Mouse (Mus musculus) small intestine, adult 2 months (tissue): ENCODE results near the gene Uvrag. TPM values are rescaled to one million over a fixed set of nuclear protein-coding genes. Genes with fewer than 3 reads are reported as not detected.
A peak's percentile ranks its signal among the peaks of the same experiment; 100 is the strongest.
"Not testable (repeated sequence)": the region's sequence is repeated elsewhere in the genome, so short reads cannot be mapped to it uniquely, and the experiment has no call there.

ENCODE experiments used
- H3K27ac ChIP-seq: fragments of 200-500 bp; 2 replicates; pipeline ENCODE4 v1.5.1; 2012; ENCODE audit warnings: low read depth, low read length, control low read depth, inconsistent platforms; ENCODE audit not compliant: insufficient read depth
- H3K27me3 ChIP-seq: fragments of 200-500 bp; 2 replicates; pipeline ENCODE4 v1.6.1; 2012; ENCODE audit warnings: mild to moderate bottlenecking, moderate library complexity, low read length, inconsistent platforms; ENCODE audit not compliant: control insufficient read depth, insufficient read depth
- H3K36me3 ChIP-seq: fragments of 200-500 bp; 2 replicates; pipeline ENCODE4 v1.6.1; 2012; ENCODE audit warnings: mild to moderate bottlenecking, low read length, control low read depth, inconsistent platforms; ENCODE audit not compliant: control insufficient read depth, insufficient read depth
- H3K4me1 ChIP-seq: fragments of 200-500 bp; 2 replicates; pipeline ENCODE4 v1.6.1; 2012; ENCODE audit warnings: low read length, inconsistent platforms, mixed read lengths; ENCODE audit not compliant: control insufficient read depth, insufficient read depth, insufficient read length
- H3K4me3 ChIP-seq: fragments of 200-500 bp; 2 replicates; pipeline ENCODE4 v1.5.1; 2012; ENCODE audit warnings: low read depth, mild to moderate bottlenecking, control low read depth, inconsistent platforms, low read length, moderate library complexity
- CTCF ChIP-seq: fragments of 200-500 bp; IDR thresholded peaks from 2 replicates; pipeline ENCODE4 v1.5.1; 2012; ENCODE audit warnings: low read depth, mild to moderate bottlenecking, control low read depth, inconsistent platforms, low read length, moderate library complexity, mixed read lengths; ENCODE audit not compliant: insufficient replicate concordance, insufficient read length; ENCODE audit errors: extremely low read depth
- POLR2A ChIP-seq: fragments of 200-500 bp; IDR thresholded peaks from 2 replicates; pipeline ENCODE4 v1.6.1; 2012; ENCODE audit warnings: low read depth, mild to moderate bottlenecking, control low read depth, inconsistent platforms, low read length, moderate library complexity
- WGBS: fragments of 180-500 bp; shearing (Covaris S2); methylation state at CpG from one replicate; pipeline ENCODE4 v1.1.7; 2018; 5-methylcytosine and 5-hydroxymethylcytosine counted together
- polyA plus RNA-seq: library from polyadenylated mRNA; depleted of rRNA; stranded (reverse); fragments of >200 nt; gene quantifications from 2 replicates; pipeline ENCODE4 v1.2.3, GENCODE M21; 2012

The Uvrag gene
- polyA plus RNA-seq, 1 experiment: 28.2 TPM

GRCm38 (mm10) chr7:99075101-99075500, 65.8 kb downstream of the Uvrag start:
- 0 out of 2 replicates have a peak, but pooled peaks cover 2% of the 10 kb centered on the region for H3K36me3 ChIP-seq
- no peaks in the 10 kb centered on the region for H3K27me3 ChIP-seq
- no peaks in the 10 kb centered on the region for H3K4me1 ChIP-seq
- H3K27ac ChIP-seq: no peak overlapping the region
- WGBS: 66% methylated on average over 5 of the region's 5 CpGs
- no peak overlapping the region for H3K4me3 ChIP-seq
- TF ChIP-seq POLR2A (no peak), CTCF (no peak)

- WGBS: 48% methylated on average over 7 of the region's 7 CpGs
- no peak overlapping the region for H3K4me3 ChIP-seq
- no peaks in the 10 kb centered on the region for H3K27me3 ChIP-seq
- no peak overlapping the region for H3K27ac ChIP-seq
- TF ChIP-seq CTCF: peak; percentile 56; the same call in 1 of the 2 replicates
- TF ChIP-seq POLR2A: no peak
- no peaks in the 10 kb centered on the region for H3K4me1 ChIP-seq
- 0 out of 2 replicates have a peak, but pooled peaks cover 2% of the 10 kb centered on the region for H3K36me3 ChIP-seq
These were observed 67.1 kb downstream of the Uvrag start for GRCm38 (mm10) chr7:99073734-99074372.

DNA sequence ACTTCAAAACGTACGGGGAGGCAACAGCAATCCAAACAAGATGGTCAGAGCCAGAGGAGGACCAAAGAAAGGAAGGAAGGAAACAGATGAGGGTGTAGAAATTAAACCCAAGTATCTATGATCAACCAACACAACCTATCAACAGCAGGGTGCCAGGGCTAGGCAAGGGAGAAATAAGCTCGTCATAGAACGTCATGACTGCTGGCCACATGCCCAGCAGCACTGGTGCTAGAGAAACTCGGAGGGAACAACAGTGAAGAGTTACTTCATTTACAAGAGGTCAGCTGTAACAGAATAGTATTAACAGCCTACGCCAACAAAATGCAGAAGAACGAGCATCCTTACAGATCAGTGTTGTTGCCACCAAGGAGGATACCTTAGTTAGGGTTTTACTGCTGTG, 73.2 kb downstream of the Uvrag start:
- Histone ChIP-seq H3K36me3 (no peaks in the 10 kb centered on the region), H3K27me3 (no peaks in the 10 kb centered on the region), H3K4me3 (no peak overlapping the region), H3K4me1 (no peaks in the 10 kb centered on the region), H3K27ac (no peak overlapping the region)
- WGBS: 77% methylated on average over 7 of the region's 7 CpGs
- TF ChIP-seq CTCF (no peak), POLR2A (no peak)

- WGBS: 46% methylated on average over 2 of the region's 2 CpGs
- H3K27ac ChIP-seq: no peak overlapping the region
- H3K36me3 ChIP-seq: no peaks in the 10 kb centered on the region
- H3K4me3 ChIP-seq: no peak overlapping the region
- H3K27me3 ChIP-seq: no peaks in the 10 kb centered on the region
- no peak for TF ChIP-seq POLR2A
- TF ChIP-seq CTCF: no peak
- no peaks in the 10 kb centered on the region for H3K4me1 ChIP-seq
These were observed 75.0 kb downstream of the Uvrag start for GRCm38 (mm10) chr7:99065920-99066319.

DNA sequence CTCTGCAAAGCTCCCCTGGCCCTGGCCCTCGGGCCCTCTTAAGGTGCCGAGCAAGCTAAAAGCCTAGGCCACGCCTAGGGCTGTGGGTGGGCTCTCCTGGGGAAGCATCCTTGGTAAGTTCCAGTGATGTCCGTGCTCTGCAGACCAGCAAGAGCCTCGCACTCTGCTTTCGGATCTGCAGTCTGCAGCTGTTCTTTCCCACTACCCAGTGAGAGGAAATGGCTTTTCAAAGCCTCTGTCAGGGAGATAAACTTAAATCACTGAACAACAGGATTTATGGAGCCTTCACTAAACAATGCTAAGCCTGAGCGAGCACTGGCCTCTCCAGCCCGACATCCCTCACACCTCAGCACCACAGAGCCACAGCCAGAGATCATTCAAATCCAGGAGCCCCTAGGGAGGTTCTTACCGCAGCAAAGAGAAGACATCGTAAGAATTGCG, 75.5 kb downstream of the Uvrag start:
- 77% methylated on average over 11 of the region's 11 CpGs for WGBS
- Histone ChIP-seq H3K36me3 (no peaks in the 10 kb centered on the region), H3K4me3 (no peak overlapping the region), H3K27ac (no peak overlapping the region), H3K27me3 (no peaks in the 10 kb centered on the region), H3K4me1 (no peaks in the 10 kb centered on the region)
- TF ChIP-seq CTCF (no peak), POLR2A (no peak)

GRCm38 (mm10) chr7:99064795-99065194, 76.1 kb downstream of the Uvrag start:
- Histone ChIP-seq H3K27me3 (no peaks in the 10 kb centered on the region), H3K27ac (no peak overlapping the region), H3K4me3 (no peak overlapping the region), H3K36me3 (no peaks in the 10 kb centered on the region), H3K4me1 (no peaks in the 10 kb centered on the region)
- no peak for TF ChIP-seq POLR2A
- TF ChIP-seq CTCF: no peak
- 47% methylated on average over 3 of the region's 3 CpGs for WGBS

GRCm38 (mm10) chr7:99062263-99062662, 78.7 kb downstream of the Uvrag start:
- H3K27me3 ChIP-seq, H3K36me3 ChIP-seq, H3K4me1 ChIP-seq, H3K27ac ChIP-seq, H3K4me3 ChIP-seq: not testable (repeated sequence)
- 71% methylated on average over 3 of the region's 3 CpGs for WGBS
